Mouse (Mus musculus): ENCODE results near the gene Gm17067. TPM values are rescaled to one million over a fixed set of nuclear protein-coding genes. Genes with fewer than 3 reads are reported as not detected.
"Not testable (repeated sequence)": the region's sequence is repeated elsewhere in the genome, so short reads cannot be mapped to it uniquely, and the experiment has no call there.

Gm17067 gene
- total RNA-seq (2022): not detected

DNA sequence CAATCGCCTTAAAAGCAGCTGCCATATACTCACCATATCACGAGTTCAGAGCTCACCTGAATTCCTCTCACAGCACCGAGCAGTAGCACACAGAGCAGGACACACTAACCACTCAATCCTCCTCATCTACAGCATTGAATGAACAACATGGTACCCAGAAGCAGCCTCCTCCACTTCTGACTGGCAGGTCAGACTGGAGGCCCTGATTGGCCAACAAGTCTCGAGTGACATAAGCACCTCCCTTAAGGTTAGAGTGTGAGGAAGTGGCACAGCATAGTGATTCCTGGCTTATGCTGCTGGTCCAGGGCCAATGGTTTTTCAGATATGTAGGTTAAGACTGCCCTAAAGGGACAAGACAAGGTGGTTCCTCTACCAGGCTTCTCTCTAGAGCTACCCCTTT is at the start of gene Gm17067:
Gm17067 (minus strand) TSS at position 101 of the 400 bp plus-strand sequence.
- not testable (repeated sequence) for DNase-seq (ENCODE audit: low spot score in 2 of 2)

DNA sequence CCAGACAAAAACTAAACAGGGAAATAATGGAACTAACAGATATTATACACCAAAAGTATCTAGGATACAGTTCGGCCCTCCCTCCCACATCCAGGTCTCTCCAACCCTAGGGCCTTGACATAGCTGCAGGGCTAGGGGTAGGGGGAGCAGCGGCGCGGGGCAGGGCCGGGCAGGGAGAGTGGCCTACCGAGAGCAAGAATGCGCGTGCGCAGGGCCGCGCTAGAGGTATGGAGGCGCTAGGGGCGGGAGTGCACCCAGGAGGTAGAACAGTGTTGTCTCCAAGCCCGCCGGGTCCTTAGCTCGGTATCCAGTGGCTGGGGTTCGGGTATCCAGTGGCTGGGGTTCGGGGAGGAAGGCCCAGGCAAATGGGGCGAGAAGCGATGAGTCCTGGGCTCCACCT is 23.0 kb upstream of the Gm17067 start:
- DNase-seq (ENCODE audit: low spot score in 2 of 2): no peak

DNA sequence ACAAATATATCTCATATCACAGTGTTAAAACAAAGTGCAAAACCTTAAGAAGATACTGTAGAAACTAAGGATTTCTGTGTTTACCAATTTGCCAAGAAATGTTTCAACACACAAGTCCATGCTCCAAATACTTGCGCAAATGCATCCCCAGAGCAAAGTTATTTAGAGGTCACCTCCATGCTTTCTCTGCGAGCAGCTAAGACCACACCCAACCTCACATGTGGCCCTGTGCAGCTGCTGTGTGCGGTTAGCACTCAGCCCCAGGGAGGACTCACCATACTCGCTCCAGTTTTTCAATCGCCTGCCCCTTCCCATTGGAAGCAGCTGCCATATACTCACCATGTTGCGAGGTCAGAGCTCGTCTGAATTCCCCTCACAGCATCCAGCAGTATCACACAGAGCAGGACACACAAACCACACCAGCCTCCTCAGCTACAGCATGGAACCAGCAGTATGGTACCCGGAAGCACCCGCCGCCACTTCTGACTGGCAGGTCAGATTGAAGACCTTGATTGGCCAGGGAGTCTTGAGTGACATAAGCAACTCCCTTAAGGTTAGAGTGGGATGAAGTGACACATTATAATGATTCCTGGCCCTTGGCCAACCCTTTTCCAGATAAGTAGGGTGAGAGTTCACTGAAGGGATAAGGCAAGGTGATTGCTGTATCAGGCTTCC is 11.9 kb upstream of the Gm17067 start:
- no peak for DNase-seq (ENCODE audit: low spot score in 2 of 2)

DNA sequence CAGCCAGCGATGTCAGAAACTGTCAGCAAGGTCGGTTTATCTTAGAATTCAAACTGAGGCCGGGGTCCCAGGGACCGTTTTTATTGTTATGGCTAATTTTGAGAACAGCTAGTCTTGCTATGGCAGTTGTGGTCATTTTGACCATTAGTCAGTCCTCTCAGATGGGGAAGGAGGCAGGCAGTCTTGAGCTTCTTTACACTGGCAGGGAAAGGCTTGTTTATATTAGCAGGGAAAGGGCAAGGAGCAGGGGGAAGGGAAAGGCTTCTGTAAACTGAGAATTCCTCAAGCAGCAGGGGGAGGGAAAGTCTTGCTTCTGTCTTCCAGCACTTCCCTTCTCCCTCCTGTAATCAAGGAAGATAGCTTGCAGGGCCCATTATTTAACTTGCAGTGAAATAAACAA is 33.6 kb downstream of the Gm17067 start:
- DNase-seq (ENCODE audit: low spot score in 2 of 2): peak in 1 of 2 experiments; percentile 3

DNA sequence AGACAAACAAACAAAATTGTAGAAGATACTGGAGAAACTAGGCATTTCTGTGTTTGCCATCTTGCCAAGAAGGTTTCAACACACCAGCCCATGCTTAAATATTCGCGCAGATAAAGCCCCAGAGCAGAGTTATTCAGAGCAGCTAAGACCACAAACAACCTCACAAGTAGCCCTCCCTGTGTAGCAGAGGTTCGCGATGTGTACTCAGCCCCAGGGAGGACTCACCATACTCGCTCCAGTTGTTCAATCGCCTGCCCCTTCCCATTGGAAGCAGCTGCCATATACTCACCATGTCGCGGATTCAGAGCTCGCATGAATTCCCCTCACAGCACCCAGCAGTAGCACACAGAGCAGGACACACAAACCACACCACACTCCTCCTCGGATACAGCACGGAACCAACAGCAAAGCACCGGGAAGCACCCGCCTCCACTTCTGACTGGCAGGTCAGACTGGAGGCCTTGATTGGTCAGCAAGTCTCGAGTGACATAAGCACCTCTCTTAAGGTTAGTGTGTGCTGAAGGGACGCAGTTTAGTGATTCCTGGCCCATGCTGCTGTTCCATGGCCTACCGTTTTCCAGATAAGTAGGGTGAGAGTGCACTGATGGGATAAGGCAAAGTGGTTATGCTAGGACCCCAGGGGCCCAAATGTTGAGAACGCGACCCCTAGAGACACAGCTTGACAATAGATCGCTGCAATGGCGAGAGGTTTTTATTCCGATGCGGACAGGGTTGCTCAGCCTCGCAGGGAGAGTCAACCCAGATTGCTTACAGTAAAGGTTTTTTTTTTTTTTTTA is 34.3 kb downstream of the Gm17067 start, which contains the start of gene Zfp975:
Zfp975 (minus strand) TSS at position 381 of the 797 bp plus-strand sequence.
- peak; percentile 81 to 85 for DNase-seq (ENCODE audit: low spot score in 2 of 2)

DNA sequence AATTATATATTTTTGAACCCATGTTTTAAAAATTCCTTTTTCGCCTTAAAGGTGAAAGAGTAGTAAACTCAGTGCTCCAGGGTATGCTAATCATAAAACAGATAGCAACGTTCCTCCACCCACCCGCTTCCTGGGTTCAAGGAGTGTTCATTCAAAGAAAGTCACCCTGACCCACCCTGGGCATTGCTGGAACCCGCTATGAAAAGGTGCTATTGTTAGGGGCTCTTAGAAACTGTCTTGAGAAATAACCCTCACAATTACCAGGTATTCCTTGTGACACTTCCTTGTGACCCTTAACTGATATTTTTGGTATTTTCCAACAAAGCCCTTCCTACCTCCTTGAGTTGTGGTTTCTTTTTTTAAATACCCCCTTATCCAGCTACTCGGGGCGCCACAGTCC is 46.7 kb downstream of the Gm17067 start:
- DNase-seq (ENCODE audit: low spot score in 2 of 2): not testable (repeated sequence)

DNA sequence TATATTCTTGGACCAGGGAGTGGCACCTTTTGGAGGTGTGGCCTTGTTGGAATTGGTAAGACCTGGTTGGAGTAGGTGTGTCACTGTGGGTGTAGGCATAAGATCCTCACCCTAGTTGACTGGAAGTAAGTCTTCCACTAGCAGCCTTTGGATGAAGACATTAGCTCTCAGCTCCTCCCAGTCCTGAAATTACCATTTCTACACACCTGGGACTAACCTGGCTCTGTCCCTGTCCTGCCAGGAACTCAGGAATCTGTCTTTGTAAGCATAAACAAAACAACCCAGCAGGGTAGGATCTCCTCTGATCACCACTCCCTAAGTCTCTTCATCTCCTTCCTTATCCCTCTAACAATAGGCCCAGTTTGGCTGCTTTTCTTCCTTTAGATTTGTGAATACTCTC is 47.2 kb downstream of the Gm17067 start:
- not testable (repeated sequence) for DNase-seq (ENCODE audit: low spot score in 2 of 2)

DNA sequence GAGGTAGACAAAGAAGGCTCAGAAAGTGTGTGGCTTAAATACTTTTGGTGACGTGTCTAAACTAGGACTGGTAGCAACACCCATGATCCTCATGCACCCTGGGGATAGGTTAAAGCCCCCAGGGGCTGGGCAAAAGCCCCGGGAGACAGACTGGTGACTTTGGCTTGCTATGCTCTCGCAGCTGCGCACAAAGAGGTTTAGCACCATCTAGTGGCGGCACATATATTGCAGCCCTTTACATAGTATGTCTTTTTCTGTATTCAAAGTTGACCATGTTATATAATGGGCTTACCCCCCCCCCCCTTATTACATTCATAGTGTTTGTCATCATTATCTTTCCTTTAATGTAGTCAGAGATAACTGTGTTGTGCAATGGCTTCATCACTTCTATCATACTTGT is 66.7 kb downstream of the Gm17067 start:
- not testable (repeated sequence) for DNase-seq (ENCODE audit: low spot score in 2 of 2)

Other genes starting within 250 kb of the Gm17067 start
- gene Zfp141, start 221.3 kb downstream of the Gm17067 start, total RNA-seq (2022): 10 to 100 TPM; 18.1 to 25.8 (median 23.5) TPM
- not detected for gene Gm21028, start 148.4 kb downstream of the Gm17067 start, total RNA-seq (2022)
- gene Zfp977, start 134.5 kb downstream of the Gm17067 start, total RNA-seq (2022): 1 to 10 TPM; 1.9 to 3.5 (median 2.8) TPM
- 1 to 10 TPM; 3.8 to 6.9 (median 4.1) TPM for gene Zfp976, start 84.4 kb downstream of the Gm17067 start, total RNA-seq (2022)
- gene Zfp975, start 34.3 kb downstream of the Gm17067 start, total RNA-seq (2022): 10 to 100 TPM in 1 of 4 experiments, 1 to 10 TPM in 3; 6.5 to 10.8 (median 7.3) TPM
- gene Vmn2r62, start 66.5 kb upstream of the Gm17067 start, total RNA-seq (2022): not detected
- gene Gm2381, start 140.2 kb upstream of the Gm17067 start, total RNA-seq (2022): under 1 TPM in 3 of 4 experiments, not detected in 1; 0.16 to 0.52 (median 0.29) TPM
- gene Vmn2r63, start 206.8 kb upstream of the Gm17067 start, total RNA-seq (2022): not detected

Measured in layer of hippocampus, adult 8-10 months (tissue).